Mouse (Mus musculus) E14TG2a.4 (cell line): ENCODE results near the gene Mdga2.

Experiments used
- CTCF ChIP-seq: conservative IDR thresholded peaks from 2 replicates; pipeline ENCODE4 v1.5.1; 2014; ENCODE audit warnings: low read length
- POU5F1 ChIP-seq: IDR thresholded peaks from 2 replicates; pipeline ENCODE4 v1.6.1; 2014; ENCODE audit warnings: low read length, borderline replicate concordance

GRCm38 (mm10) chr12:66679558-66679957, 542.8 kb downstream of the Mdga2 start:
- TF ChIP-seq CTCF (no peak), POU5F1 (no peak)
